Mouse (Mus musculus): ENCODE data around the gene Papola. TPM values are rescaled to one million over a fixed set of nuclear protein-coding genes. Genes with fewer than 3 reads are reported as not detected.

Gene Papola
- polyA plus RNA-seq, 1 experiment from 2014 or later: 228 TPM

DNA sequence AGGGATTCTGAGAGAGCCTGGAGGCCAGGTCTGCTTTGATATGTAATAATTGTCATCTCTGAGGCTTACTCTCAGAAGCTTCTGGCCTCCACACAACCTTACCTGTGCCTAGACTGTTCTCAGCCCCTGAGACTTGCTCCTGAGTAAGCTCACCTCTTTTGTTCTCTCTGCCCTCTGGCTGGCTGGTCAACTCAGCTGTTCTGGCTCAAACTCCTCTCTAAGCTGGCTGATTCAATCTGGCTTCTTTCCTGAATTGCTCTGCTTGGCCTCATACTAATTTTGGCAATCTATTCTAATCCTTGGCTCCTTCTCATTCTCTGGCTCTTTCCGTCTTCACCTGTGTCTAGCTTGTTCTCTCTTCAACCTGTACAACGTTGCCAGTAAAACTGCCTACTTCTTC, 25.6 kb upstream of the Papola start:
- Histone ChIP-seq H3K9ac (ENCODE audit: low read length) (no peak overlapping the region), H3K27me3 (ENCODE audit: control insufficient read depth, insufficient read depth, low read length) (no peaks in the 10 kb centered on the region), H3K4me1 (ENCODE audit: control insufficient read depth, insufficient read depth, low read length) (peaks cover 9% of the 10 kb centered on the region), H3K9me3 (ENCODE audit: control insufficient read depth, low read length) (no peaks in the 10 kb centered on the region), H3K36me3 (ENCODE audit: control insufficient read depth, insufficient read depth, low read length) (no peaks in the 10 kb centered on the region), H3K27ac (ENCODE audit: low read depth, low read length) (no peak overlapping the region), H3K4me3 (ENCODE audit: low read depth, low read length) (no peak overlapping the region), H3K4me2 (ENCODE audit: low read depth) (no peak overlapping the region)
- DNase-seq (ENCODE audit: low spot score) (no peak), ATAC-seq (ENCODE audit: insufficient read depth, low FRiP score, low TSS enrichment) (no peak)
- 83% methylated on average over 2 of the region's 2 CpGs for WGBS

DNA sequence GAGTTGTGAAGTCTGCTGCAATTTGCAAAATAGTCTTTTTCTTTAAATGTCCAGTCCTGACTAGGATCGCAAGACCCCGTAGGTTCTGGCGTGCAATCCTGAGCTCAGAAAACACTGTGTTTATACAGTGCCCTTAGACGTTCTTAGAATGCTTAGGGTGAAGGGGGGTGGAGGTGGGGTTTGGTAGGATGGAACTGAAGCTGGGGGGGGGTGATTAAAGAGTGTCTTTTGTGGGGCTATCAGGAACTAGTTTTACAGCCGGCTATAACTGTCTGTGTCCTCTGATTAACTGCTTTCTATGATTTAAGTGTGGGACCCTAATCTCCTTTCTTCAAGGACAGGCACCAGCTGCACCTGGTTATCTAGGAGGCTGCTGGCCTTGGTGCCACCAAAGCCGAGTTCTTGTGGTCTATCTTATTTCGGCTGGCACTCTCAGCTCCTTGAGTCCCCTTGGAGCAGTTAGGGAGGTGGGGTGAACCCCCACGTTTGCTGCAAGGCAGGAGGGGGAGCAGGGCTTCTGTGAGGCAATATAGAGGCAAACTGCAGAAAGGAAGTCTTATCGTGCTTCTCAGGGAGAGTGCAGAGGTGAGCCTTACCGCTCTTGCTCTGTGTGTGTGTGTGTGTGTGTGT, 24.5 kb upstream of the Papola start:
- H3K9me3 ChIP-seq (ENCODE audit: control insufficient read depth, low read length): no peaks in the 10 kb centered on the region
- DNase-seq (ENCODE audit: low spot score): no peak
- WGBS: 30% methylated on average over 10 of the region's 10 CpGs

DNA sequence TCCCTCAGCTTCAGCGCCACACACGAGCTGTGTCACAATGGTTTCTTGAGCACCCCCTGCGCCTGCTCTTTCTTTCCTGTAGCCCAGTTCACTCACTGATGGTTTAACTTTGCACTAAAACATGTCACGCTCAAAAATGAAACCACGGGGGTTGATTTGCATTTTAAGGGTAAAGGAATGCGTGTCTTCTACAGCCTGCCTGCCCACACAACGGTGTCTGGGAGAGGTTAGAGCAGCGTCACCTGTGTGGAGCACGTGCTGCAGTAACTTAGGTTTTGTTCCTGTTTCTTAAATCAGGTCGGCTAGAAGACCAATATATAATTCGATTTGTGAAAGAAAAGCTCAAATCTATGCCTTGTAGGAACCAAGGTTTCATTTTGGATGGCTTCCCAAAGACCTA, 23.3 kb upstream of the Papola start:
- ATAC-seq (ENCODE audit: insufficient read depth, low FRiP score, low TSS enrichment): no peak
- Histone ChIP-seq H3K4me1 (ENCODE audit: control insufficient read depth, insufficient read depth, low read length) (peaks cover 9% of the 10 kb centered on the region), H3K4me3 (ENCODE audit: low read depth, low read length) (no peak overlapping the region), H3K27ac (ENCODE audit: low read depth, low read length) (no peak overlapping the region), H3K9me3 (ENCODE audit: control insufficient read depth, low read length) (no peaks in the 10 kb centered on the region), H3K4me2 (ENCODE audit: low read depth) (no peak overlapping the region), H3K36me3 (ENCODE audit: control insufficient read depth, insufficient read depth, low read length) (no peaks in the 10 kb centered on the region), H3K27me3 (ENCODE audit: control insufficient read depth, insufficient read depth, low read length) (no peaks in the 10 kb centered on the region), H3K9ac (ENCODE audit: low read length) (no peak overlapping the region)
- DNase-seq (ENCODE audit: low spot score): no peak
- WGBS: 56% methylated on average over 11 of the region's 11 CpGs

More for the DNA sequence above, 24.5 kb upstream of the Papola start:
- no peak overlapping the region for H3K4me3 ChIP-seq (ENCODE audit: low read depth, low read length)
- H3K4me1 ChIP-seq (ENCODE audit: control insufficient read depth, insufficient read depth, low read length): peaks cover 9% of the 10 kb centered on the region
- H3K4me2 ChIP-seq (ENCODE audit: low read depth): no peak overlapping the region
- H3K36me3 ChIP-seq (ENCODE audit: control insufficient read depth, insufficient read depth, low read length): no peaks in the 10 kb centered on the region
- ATAC-seq (ENCODE audit: insufficient read depth, low FRiP score, low TSS enrichment): no peak
- H3K27ac ChIP-seq (ENCODE audit: low read depth, low read length): no peak overlapping the region
- no peaks in the 10 kb centered on the region for H3K27me3 ChIP-seq (ENCODE audit: control insufficient read depth, insufficient read depth, low read length)
- H3K9ac ChIP-seq (ENCODE audit: low read length): no peak overlapping the region

DNA sequence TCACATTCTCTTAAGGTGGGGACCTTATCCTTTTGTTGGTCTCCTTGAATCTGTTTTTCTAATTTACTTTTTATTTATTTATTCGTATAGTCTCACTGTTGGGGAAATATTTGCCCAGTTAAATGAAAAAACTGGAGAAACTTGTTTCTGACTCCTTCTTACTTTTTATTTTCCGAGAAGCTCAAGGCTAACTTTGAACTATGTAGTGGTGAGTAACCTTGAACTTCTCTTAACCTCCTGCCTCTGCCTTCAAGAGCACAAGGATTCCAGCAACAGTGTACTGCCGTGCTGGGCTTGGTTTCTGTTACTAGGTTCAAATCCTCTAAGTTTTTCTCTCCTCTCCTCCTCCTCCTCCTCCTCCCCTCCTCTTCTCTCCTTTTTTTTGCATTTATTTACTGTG, 22.9 kb upstream of the Papola start:
- H3K4me3 ChIP-seq (ENCODE audit: low read depth, low read length): no peak overlapping the region
- 81% methylated on average over 3 of the region's 3 CpGs for WGBS
- no peak overlapping the region for H3K4me2 ChIP-seq (ENCODE audit: low read depth)
- peaks cover 9% of the 10 kb centered on the region for H3K4me1 ChIP-seq (ENCODE audit: control insufficient read depth, insufficient read depth, low read length)
- no peaks in the 10 kb centered on the region for H3K36me3 ChIP-seq (ENCODE audit: control insufficient read depth, insufficient read depth, low read length)
- no peak overlapping the region for H3K9ac ChIP-seq (ENCODE audit: low read length)
- H3K9me3 ChIP-seq (ENCODE audit: control insufficient read depth, low read length): no peaks in the 10 kb centered on the region
- no peaks in the 10 kb centered on the region for H3K27me3 ChIP-seq (ENCODE audit: control insufficient read depth, insufficient read depth, low read length)
- no peak overlapping the region for H3K27ac ChIP-seq (ENCODE audit: low read depth, low read length)
- ATAC-seq (ENCODE audit: insufficient read depth, low FRiP score, low TSS enrichment): no peak
- no peak for DNase-seq (ENCODE audit: low spot score)

DNA sequence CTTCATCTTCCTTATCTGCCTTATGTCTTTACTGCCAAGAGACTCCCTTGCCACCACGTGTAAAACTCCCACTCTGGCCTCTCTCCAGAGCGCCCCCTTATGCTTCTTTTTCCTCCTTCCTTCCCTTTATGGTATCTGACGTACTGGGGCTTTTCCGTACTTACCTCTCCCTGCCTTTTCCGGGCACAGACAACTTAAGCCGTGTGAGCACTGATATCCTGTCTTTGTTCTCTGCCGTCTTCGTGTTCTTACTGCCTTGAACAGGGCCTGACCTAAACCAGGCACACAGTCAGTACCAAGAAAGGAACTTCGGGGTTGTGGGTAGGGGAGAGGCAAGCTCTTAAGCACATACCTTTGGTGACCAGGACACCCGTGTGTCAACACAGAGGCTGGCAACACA, 14.8 kb upstream of the Papola start:
- no peak overlapping the region for H3K4me2 ChIP-seq (ENCODE audit: low read depth)
- no peaks in the 10 kb centered on the region for H3K9me3 ChIP-seq (ENCODE audit: control insufficient read depth, low read length)
- H3K4me3 ChIP-seq (ENCODE audit: low read depth, low read length): no peak overlapping the region
- H3K36me3 ChIP-seq (ENCODE audit: control insufficient read depth, insufficient read depth, low read length): no peaks in the 10 kb centered on the region
- H3K27ac ChIP-seq (ENCODE audit: low read depth, low read length): no peak overlapping the region
- DNase-seq (ENCODE audit: low spot score) (no peak), ATAC-seq (ENCODE audit: insufficient read depth, low FRiP score, low TSS enrichment) (no peak)
- WGBS: 82% methylated on average over 10 of the region's 10 CpGs
- H3K27me3 ChIP-seq (ENCODE audit: control insufficient read depth, insufficient read depth, low read length): no peaks in the 10 kb centered on the region
- no peaks in the 10 kb centered on the region for H3K4me1 ChIP-seq (ENCODE audit: control insufficient read depth, insufficient read depth, low read length)
- H3K9ac ChIP-seq (ENCODE audit: low read length): no peak overlapping the region

DNA sequence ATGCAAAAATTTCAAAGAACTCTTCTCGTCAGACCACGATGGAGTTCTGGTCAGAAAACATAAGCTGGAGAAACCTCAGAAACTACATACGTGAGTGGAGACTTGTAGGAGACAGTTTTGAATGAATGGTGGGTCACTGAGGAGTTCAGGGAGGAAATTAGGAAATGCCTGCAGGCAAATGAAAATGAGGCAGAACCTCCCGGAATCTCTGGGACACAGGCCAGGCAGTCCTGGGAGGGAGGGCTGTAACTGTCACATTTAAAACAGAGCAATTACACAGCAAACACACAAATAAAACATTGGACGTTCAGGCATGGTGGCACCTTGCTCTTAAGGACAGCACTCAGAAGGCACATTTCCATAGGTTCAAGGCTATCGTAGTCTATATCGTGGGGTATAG, 9.6 kb upstream of the Papola start:
- no peak overlapping the region for H3K27ac ChIP-seq (ENCODE audit: low read depth, low read length)
- H3K27me3 ChIP-seq (ENCODE audit: control insufficient read depth, insufficient read depth, low read length): no peaks in the 10 kb centered on the region
- 79% methylated on average over 7 of the region's 7 CpGs for WGBS
- no peaks in the 10 kb centered on the region for H3K4me1 ChIP-seq (ENCODE audit: control insufficient read depth, insufficient read depth, low read length)
- no peak overlapping the region for H3K4me3 ChIP-seq (ENCODE audit: low read depth, low read length)
- no peaks in the 10 kb centered on the region for H3K9me3 ChIP-seq (ENCODE audit: control insufficient read depth, low read length)
- H3K9ac ChIP-seq (ENCODE audit: low read length): no peak overlapping the region
- DNase-seq (ENCODE audit: low spot score): no peak
- ATAC-seq (ENCODE audit: insufficient read depth, low FRiP score, low TSS enrichment): no peak
- H3K4me2 ChIP-seq (ENCODE audit: low read depth): no peak overlapping the region
- no peaks in the 10 kb centered on the region for H3K36me3 ChIP-seq (ENCODE audit: control insufficient read depth, insufficient read depth, low read length)

DNA sequence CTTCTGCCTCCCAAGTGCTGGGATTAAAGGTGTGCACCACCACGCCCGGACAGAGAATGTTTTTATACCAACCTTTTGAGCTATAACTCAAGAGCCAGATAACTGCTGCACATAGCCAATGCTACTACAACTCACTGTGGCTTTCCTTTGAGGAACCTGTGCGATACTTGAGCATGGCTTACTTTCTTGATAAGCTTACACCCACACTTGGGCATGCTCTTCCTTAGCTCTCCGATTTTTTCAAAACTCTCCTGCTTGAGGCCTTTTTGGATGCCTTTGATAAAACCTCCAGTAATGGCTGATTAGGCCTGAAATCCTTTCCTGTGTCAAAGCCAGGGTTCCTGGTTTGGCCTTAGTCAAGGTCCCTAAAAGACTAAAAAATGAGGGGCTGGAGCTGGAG, 6.8 kb upstream of the Papola start:
- Histone ChIP-seq H3K4me2 (ENCODE audit: low read depth) (no peak overlapping the region), H3K27ac (ENCODE audit: low read depth, low read length) (no peak overlapping the region), H3K9me3 (ENCODE audit: control insufficient read depth, low read length) (no peaks in the 10 kb centered on the region), H3K36me3 (ENCODE audit: control insufficient read depth, insufficient read depth, low read length) (no peaks in the 10 kb centered on the region), H3K4me1 (ENCODE audit: control insufficient read depth, insufficient read depth, low read length) (no peaks in the 10 kb centered on the region), H3K4me3 (ENCODE audit: low read depth, low read length) (no peak overlapping the region), H3K9ac (ENCODE audit: low read length) (no peak overlapping the region), H3K27me3 (ENCODE audit: control insufficient read depth, insufficient read depth, low read length) (no peaks in the 10 kb centered on the region)
- DNase-seq (ENCODE audit: low spot score) (no peak), ATAC-seq (ENCODE audit: insufficient read depth, low FRiP score, low TSS enrichment) (no peak)
- 89% methylated on average over 4 of the region's 4 CpGs for WGBS

DNA sequence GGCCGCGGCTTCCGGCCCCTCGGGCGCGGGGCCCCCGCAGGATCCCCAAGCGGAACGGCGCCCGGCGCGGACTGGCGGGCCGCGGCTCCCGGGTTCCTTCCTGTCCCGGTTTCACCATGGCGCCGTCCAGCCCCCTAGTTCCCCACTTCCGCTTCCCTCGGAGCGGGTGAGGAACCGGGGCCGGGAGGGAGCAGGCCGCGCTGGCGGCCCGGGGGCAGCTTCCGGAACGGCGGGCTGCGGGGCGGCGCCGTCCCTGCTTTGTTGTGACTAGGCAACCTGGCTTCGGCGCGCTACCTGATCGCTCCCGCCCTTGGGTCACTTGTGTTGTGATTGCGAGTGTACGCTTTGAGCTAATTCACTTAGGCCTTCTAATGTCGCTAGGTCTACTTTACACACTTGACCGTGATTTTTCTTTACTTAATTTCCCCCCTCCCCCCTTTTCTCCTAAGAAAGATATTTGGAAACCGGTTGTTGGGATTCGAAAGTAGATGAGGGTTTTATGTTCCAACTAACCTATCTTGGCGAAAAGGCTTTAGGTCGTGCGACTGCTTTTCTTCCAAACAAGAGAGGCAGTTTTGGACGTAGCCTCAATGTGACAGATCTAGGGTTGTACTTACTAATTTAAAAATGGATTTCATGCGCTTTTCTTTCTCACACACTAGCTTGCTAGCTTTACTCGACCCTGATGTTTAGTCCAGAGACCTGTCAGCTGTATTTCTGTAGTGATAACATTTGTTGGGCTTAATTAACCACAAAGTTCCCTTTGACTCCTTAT, 693 bp downstream of the Papola start:
- peak; percentile 77 for ATAC-seq (ENCODE audit: insufficient read depth, low FRiP score, low TSS enrichment)
- Histone ChIP-seq H3K27me3 (ENCODE audit: control insufficient read depth, insufficient read depth, low read length) (no peaks in the 10 kb centered on the region), H3K4me1 (ENCODE audit: control insufficient read depth, insufficient read depth, low read length) (peaks cover 7% of the 10 kb centered on the region; the same call in 1 of the 2 replicates), H3K27ac (ENCODE audit: low read depth, low read length) (peak overlapping the region; percentile 93), H3K36me3 (ENCODE audit: control insufficient read depth, insufficient read depth, low read length) (no peaks in the 10 kb centered on the region; the same call in 1 of the 2 replicates), H3K9me3 (ENCODE audit: control insufficient read depth, low read length) (no peaks in the 10 kb centered on the region), H3K4me2 (ENCODE audit: low read depth) (peak overlapping the region; percentile 67), H3K4me3 (ENCODE audit: low read depth, low read length) (peak overlapping the region; percentile 91), H3K9ac (ENCODE audit: low read length) (peak overlapping the region; percentile 95)
- DNase-seq (ENCODE audit: low spot score): peak; percentile 70
- under 1% methylated on average over 47 of the region's 53 CpGs for WGBS

DNA sequence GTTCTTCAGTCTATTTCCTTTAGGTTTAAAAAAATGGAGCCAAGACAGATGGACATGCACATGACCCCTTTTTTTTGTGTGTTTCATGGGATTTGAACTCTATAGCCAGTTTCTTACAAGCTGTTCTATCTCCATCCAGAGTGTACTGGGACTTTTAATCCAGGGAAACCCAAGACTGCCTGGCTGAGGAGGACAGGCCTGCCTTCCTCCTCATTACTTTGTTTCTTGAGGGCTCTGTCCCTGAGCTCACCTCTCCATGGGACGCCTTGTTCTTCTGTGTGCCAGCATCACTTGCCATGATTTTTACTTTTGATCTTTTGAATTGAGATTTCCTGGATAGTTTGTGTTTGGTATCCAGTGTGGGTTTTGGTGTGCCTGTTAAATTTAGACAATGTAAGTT, 1.6 kb downstream of the Papola start:
- WGBS: 95% methylated on average over 1 of the region's 1 CpGs

More for the DNA sequence above, 1.6 kb downstream of the Papola start:
- no peaks in the 10 kb centered on the region for H3K27me3 ChIP-seq (ENCODE audit: control insufficient read depth, insufficient read depth, low read length)
- DNase-seq (ENCODE audit: low spot score) (no peak), ATAC-seq (ENCODE audit: insufficient read depth, low FRiP score, low TSS enrichment) (no peak)
- H3K4me3 ChIP-seq (ENCODE audit: low read depth, low read length): peak overlapping the region; percentile 91
- peak overlapping the region; percentile 67 for H3K4me2 ChIP-seq (ENCODE audit: low read depth)
- no peaks in the 10 kb centered on the region; the same call in 1 of the 2 replicates for H3K36me3 ChIP-seq (ENCODE audit: control insufficient read depth, insufficient read depth, low read length)
- H3K4me1 ChIP-seq (ENCODE audit: control insufficient read depth, insufficient read depth, low read length): peaks cover 7% of the 10 kb centered on the region; the same call in 1 of the 2 replicates
- H3K9ac ChIP-seq (ENCODE audit: low read length): no peak overlapping the region
- H3K9me3 ChIP-seq (ENCODE audit: control insufficient read depth, low read length): no peaks in the 10 kb centered on the region
- no peak overlapping the region for H3K27ac ChIP-seq (ENCODE audit: low read depth, low read length)

Measured in neural tube, embryonic 11.5 days (tissue).